In genomic region chr2:163590211-163590610, GRCm38 (mm10) we compare ENCODE assay signal across 22 mouse cellular contexts. TPM values are rescaled to one million over a fixed set of nuclear protein-coding genes. Genes with fewer than 3 reads are reported as not detected.
A peak's percentile ranks its signal among the peaks of the same experiment; 100 is the strongest.
DNase-seq lines count a peak whose midpoint lies in the region; ATAC-seq and TF ChIP-seq lines count a peak whose summit lies in the region.
"Had no signal": no experiment of that assay in that cellular context is flagged by ENCODE, and none has a peak within 500 bp of the region (broad histone marks: within the 10 kb centered on the region; RNA-seq: fewer than 3 reads in every experiment).

No protein-coding gene starts in this region.

- H3K79me2 ChIP-seq in macrophage (ENCODE audit: inconsistent target), result no peaks in the 10 kb centered on the region

- no peaks in the 10 kb centered on the region for H3K9me3 ChIP-seq in midbrain, embryonic 11.5 days (ENCODE audit: control insufficient read depth, low read length)
- no peaks in the 10 kb centered on the region for H3K9me3 ChIP-seq in midbrain, postnatal 0 days (ENCODE audit: low read length)
- H3K9me3 ChIP-seq: embryonic facial prominence, embryonic 13.5 days; heart, embryonic 13.5 days; hindbrain, embryonic 15.5 days; limb, embryonic 13.5 days; midbrain, embryonic 15.5 days had no signal

- H3K27me3 ChIP-seq in midbrain, embryonic 11.5 days (ENCODE audit: control insufficient read depth, insufficient read depth, low read length), result no peaks in the 10 kb centered on the region
- no peaks in the 10 kb centered on the region for H3K27me3 ChIP-seq in midbrain, postnatal 0 days (ENCODE audit: insufficient read depth, low read length)
- H3K27me3 ChIP-seq in small intestine, adult 2 months (ENCODE audit: control insufficient read depth, insufficient read depth, low read length), result no peaks in the 10 kb centered on the region
- H3K27me3 ChIP-seq: embryonic facial prominence, embryonic 13.5 days; hindbrain, embryonic 15.5 days; limb, embryonic 13.5 days; midbrain, embryonic 15.5 days had no signal

- no peaks in the 10 kb centered on the region for H3K4me1 ChIP-seq in midbrain, embryonic 11.5 days (ENCODE audit: control insufficient read depth, insufficient read depth, low read length)
- H3K4me1 ChIP-seq in midbrain, postnatal 0 days (ENCODE audit: insufficient read depth, low read length), result no peaks in the 10 kb centered on the region
- H3K4me1 ChIP-seq in bone marrow macrophage, adult 2 months (ENCODE audit: control insufficient read depth, insufficient read depth, low read length), result peaks cover 57% of the 10 kb centered on the region
- peaks cover 41% of the 10 kb centered on the region for H3K4me1 ChIP-seq in small intestine, adult 2 months (ENCODE audit: control insufficient read depth, insufficient read depth, insufficient read length, low read length)
- H3K4me1 ChIP-seq: hindbrain, embryonic 15.5 days; midbrain, embryonic 15.5 days had no signal

- no peak overlapping the region for H3K4me3 ChIP-seq in midbrain, embryonic 11.5 days (ENCODE audit: low read depth, low read length)
- no peak overlapping the region for H3K4me3 ChIP-seq in midbrain, postnatal 0 days (ENCODE audit: low read depth, low read length)
- 0 out of 2 replicates have a peak overlapping the region, but pooled peaks have one; percentile 11 for H3K4me3 ChIP-seq in bone marrow macrophage, adult 2 months (ENCODE audit: insufficient read depth, low read length)
- H3K4me3 ChIP-seq in macrophage (ENCODE audit: inconsistent target), result no peak overlapping the region
- no peak overlapping the region for H3K4me3 ChIP-seq in small intestine, adult 2 months (ENCODE audit: low read depth, low read length)
- H3K4me3 ChIP-seq: embryonic facial prominence, embryonic 13.5 days; gastrocnemius, adult 2 months; heart, embryonic 13.5 days; hindbrain, embryonic 15.5 days; limb, embryonic 13.5 days; midbrain, embryonic 15.5 days had no signal

- DNase-seq in midbrain, embryonic 11.5 days (ENCODE audit: low spot score, missing footprints), result peak; percentile 26
- no peak for DNase-seq in midbrain, postnatal 0 days (ENCODE audit: low spot score)
- DNase-seq in spleen, postnatal 14 days (ENCODE audit: low spot score in 2 of 2), result no peak
- no peak for DNase-seq in cerebellum, postnatal 4 days (ENCODE audit: low spot score in 2 of 2)
- DNase-seq: cerebellum, adult 9-10 months; forebrain, postnatal 0 days; gastrocnemius, adult 2 months; heart, postnatal 4 days; kidney, adult 11 months; lung, adult 2 months; lung, postnatal 4 days; thymus, adult 2 months had no signal

- no peak for ATAC-seq in midbrain, embryonic 11.5 days (ENCODE audit: low FRiP score)
- no peak for ATAC-seq in midbrain, postnatal 0 days (ENCODE audit: low FRiP score)
- no peak for ATAC-seq in erythroblast, adult 5-6 weeks (replicated peaks; ENCODE audit: low FRiP score, poor library complexity, severe bottlenecking)
- ATAC-seq: forebrain, postnatal 0 days; midbrain, embryonic 15.5 days had no signal

- TF ChIP-seq POLR2A in bone marrow macrophage, adult 2 months (IDR thresholded peaks at IDR 0.05; ENCODE audit: borderline replicate concordance, low read depth, low read length), result no peak
- TF ChIP-seq POLR2A in small intestine, adult 2 months (IDR thresholded peaks at IDR 0.05; ENCODE audit: low read depth, low read length), result no peak

- no peak for TF ChIP-seq CTCF in midbrain, postnatal 0 days (IDR thresholded peaks at IDR 0.05)
- TF ChIP-seq CTCF in bone marrow macrophage, adult 2 months (IDR thresholded peaks at IDR 0.05; ENCODE audit: low read depth, low read length), result no peak
- TF ChIP-seq CTCF in small intestine, adult 2 months (IDR thresholded peaks at IDR 0.05; ENCODE audit: extremely low read depth, insufficient read length, insufficient replicate concordance, low read depth, low read length), result no peak

- H3K27ac ChIP-seq in midbrain, embryonic 11.5 days (ENCODE audit: low read depth, low read length), result no peak overlapping the region
- no peak overlapping the region for H3K27ac ChIP-seq in midbrain, postnatal 0 days (ENCODE audit: low read depth, low read length)
- peak overlapping the region; percentile 80 for H3K27ac ChIP-seq in bone marrow macrophage, adult 2 months (ENCODE audit: insufficient read depth, low read depth, low read length)
- peak overlapping the region; percentile 13; the same call in 1 of the 2 replicates for H3K27ac ChIP-seq in macrophage
- H3K27ac ChIP-seq in small intestine, adult 2 months (ENCODE audit: insufficient read depth, low read depth, low read length), result peak overlapping the region; percentile 95
- H3K27ac ChIP-seq: embryonic facial prominence, embryonic 13.5 days; gastrocnemius, adult 2 months; heart, embryonic 13.5 days; hindbrain, embryonic 15.5 days; kidney, postnatal 0 days; limb, embryonic 13.5 days; midbrain, embryonic 15.5 days had no signal

- no peak overlapping the region for H3K4me2 ChIP-seq in midbrain, embryonic 11.5 days
- no peak overlapping the region for H3K4me2 ChIP-seq in midbrain, postnatal 0 days (ENCODE audit: low read depth, low read length, poor library complexity, severe bottlenecking)
- H3K4me2 ChIP-seq: embryonic facial prominence, embryonic 13.5 days; heart, embryonic 13.5 days; hindbrain, embryonic 15.5 days; limb, embryonic 13.5 days; midbrain, embryonic 15.5 days had no signal

- no peaks in the 10 kb centered on the region for H3K36me3 ChIP-seq in midbrain, embryonic 11.5 days (ENCODE audit: control insufficient read depth, insufficient read depth, low read length)
- H3K36me3 ChIP-seq in midbrain, postnatal 0 days (ENCODE audit: insufficient read depth, low read length), result no peaks in the 10 kb centered on the region
- no peaks in the 10 kb centered on the region for H3K36me3 ChIP-seq in macrophage (ENCODE audit: inconsistent target)
- no peaks in the 10 kb centered on the region for H3K36me3 ChIP-seq in small intestine, adult 2 months (ENCODE audit: control insufficient read depth, insufficient read depth, low read length)
- H3K36me3 ChIP-seq: embryonic facial prominence, embryonic 13.5 days; heart, embryonic 13.5 days; hindbrain, embryonic 15.5 days; limb, embryonic 13.5 days; midbrain, embryonic 15.5 days had no signal

- 73% methylated on average over 12 of the region's 12 CpGs for WGBS in midbrain, embryonic 11.5 days
- WGBS in midbrain, postnatal 0 days, result 71% methylated on average over 12 of the region's 12 CpGs
- WGBS in macrophage (ENCODE audit: missing documents), result 28% methylated on average over 12 of the region's 12 CpGs
- WGBS in small intestine, adult 2 months, result 25% methylated on average over 12 of the region's 12 CpGs

- no peak overlapping the region for H3K9ac ChIP-seq in midbrain, embryonic 11.5 days (ENCODE audit: low read length)
- no peak overlapping the region for H3K9ac ChIP-seq in midbrain, postnatal 0 days (replicated peaks; ENCODE audit: low read length, poor library complexity, severe bottlenecking)
- H3K9ac ChIP-seq: embryonic facial prominence, embryonic 13.5 days; forebrain, postnatal 0 days; heart, embryonic 13.5 days; hindbrain, embryonic 15.5 days; limb, embryonic 13.5 days; midbrain, embryonic 15.5 days had no signal

RNA-seq across cellular contexts. Expression of gene Ttpal, which starts 11.9 kb away (rescaled TPM):
- polyA plus RNA-seq in midbrain, embryonic 11.5 days (2014; fragmentation: Nextera tagmentation; extraction: Ambion mirVana), result 39.9 and 44.5 TPM in 2 replicates
- 76.2 and 91.9 TPM in 2 replicates for total RNA-seq in midbrain, postnatal 0 days (2014; rRNA removed)
- polyA plus RNA-seq in midbrain, postnatal 0 days (2015; fragmentation: Nextera tagmentation; extraction: Ambion mirVana), result 33.5 and 34.7 TPM in 2 replicates
- 8.5 and 13.2 TPM in 2 replicates for polyA plus RNA-seq in bone marrow macrophage, adult 2 months (2012; ENCODE audit: insufficient read depth, insufficient read length, missing spikeins)
- total RNA-seq in macrophage (2018; cell fraction: chromatin; rRNA removed), result 100 to 1,000 TPM in 11 of 26 experiments, 10 to 100 TPM in 15; 39.4 to 228 (median 75.4) TPM
- 10 to 100 TPM; 14.0 to 31.8 (median 18.4) TPM for total RNA-seq in macrophage (2018; cell fraction: cytosol; rRNA removed)
- total RNA-seq in macrophage (2018; cell fraction: nucleus; rRNA removed), result 100 to 1,000 TPM in 5 of 26 experiments, 10 to 100 TPM in 21; 24.8 to 160 (median 66.0) TPM
- polyA plus RNA-seq in macrophage (2018), result 8.8 to 17.3 TPM (median 13.7 TPM) in 3 replicates
- 8.3 and 16.0 TPM in 2 replicates for polyA plus RNA-seq in small intestine, adult 2 months (2012; rRNA removed)
- 6.5 and 10.0 TPM in 2 replicates for total RNA-seq in erythroblast, adult 5-6 weeks (2015; ENCODE audit: low replicate concordance)
- 5.5 and 8.8 TPM in 2 replicates for total RNA-seq in erythroblast, adult 5-6 weeks (2017; ENCODE audit: low replicate concordance)

RNA-seq across cellular contexts. Expression of gene Serinc3, which starts 54.7 kb away (rescaled TPM):
- 35.0 and 38.8 TPM in 2 replicates for polyA plus RNA-seq in midbrain, embryonic 11.5 days (2014; fragmentation: Nextera tagmentation; extraction: Ambion mirVana)
- total RNA-seq in midbrain, postnatal 0 days (2014; rRNA removed), result 96.1 and 101 TPM in 2 replicates
- 35.9 and 36.9 TPM in 2 replicates for polyA plus RNA-seq in midbrain, postnatal 0 days (2015; fragmentation: Nextera tagmentation; extraction: Ambion mirVana)
- 1,486 and 1,613 TPM in 2 replicates for polyA plus RNA-seq in bone marrow macrophage, adult 2 months (2012; ENCODE audit: insufficient read depth, insufficient read length, missing spikeins)
- 100 to 1,000 TPM in 9 of 26 experiments, 10 to 100 TPM in 17; 27.4 to 173 (median 89.6) TPM for total RNA-seq in macrophage (2018; cell fraction: chromatin; rRNA removed)
- total RNA-seq in macrophage (2018; cell fraction: cytosol; rRNA removed), result 100 to 1,000 TPM; 210 to 576 (median 331) TPM
- total RNA-seq in macrophage (2018; cell fraction: nucleus; rRNA removed), result 100 to 1,000 TPM; 108 to 439 (median 280) TPM
- 217 to 859 TPM (median 380 TPM) in 3 replicates for polyA plus RNA-seq in macrophage (2018)
- 121 and 262 TPM in 2 replicates for polyA plus RNA-seq in small intestine, adult 2 months (2012; rRNA removed)
- 1,365 and 1,400 TPM in 2 replicates for total RNA-seq in erythroblast, adult 5-6 weeks (2015; ENCODE audit: low replicate concordance)
- total RNA-seq in erythroblast, adult 5-6 weeks (2017; ENCODE audit: low replicate concordance), result 1,814 and 2,055 TPM in 2 replicates

Comparison
In these comparisons a context has a peak if more than half of its experiments do, and no peak if none do; other contexts are left out.
1. H3K27ac ChIP-seq: peak in bone marrow macrophage, adult 2 months (single experiment), macrophage (single experiment) and small intestine, adult 2 months (single experiment); none in midbrain, embryonic 11.5 days (single experiment) and midbrain, postnatal 0 days (single experiment).